Mouse (Mus musculus): ENCODE data around the gene Gigyf2. TPM values are rescaled to one million over a fixed set of nuclear protein-coding genes. Genes with fewer than 3 reads are reported as not detected.
"Not testable (repeated sequence)": the region's sequence is repeated elsewhere in the genome, so short reads cannot be mapped to it uniquely, and the experiment has no call there.

Gene Gigyf2
- polyA plus RNA-seq, 1 experiment from 2014 or later, result 59.2 TPM

DNA sequence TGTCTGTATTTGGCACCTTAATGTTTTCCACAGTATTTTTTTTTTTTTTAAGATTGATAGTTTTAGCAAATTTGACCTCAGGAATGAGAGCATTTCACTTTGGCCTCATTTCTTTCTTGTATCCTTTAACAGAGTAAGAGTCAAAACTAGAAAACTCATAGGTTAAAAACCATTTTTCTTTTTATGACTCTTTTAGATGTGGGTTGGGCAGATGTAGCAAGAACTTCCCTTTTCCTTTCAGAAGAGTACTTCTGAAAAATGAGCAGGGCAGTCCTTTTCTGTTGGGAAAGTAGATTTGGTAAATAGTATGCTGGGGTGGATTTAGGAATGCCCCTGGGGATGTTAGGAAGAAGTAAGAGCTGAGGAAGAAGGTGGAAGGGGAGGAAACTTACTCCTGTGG is 79.2 kb downstream of the Gigyf2 start:
- H3K9ac ChIP-seq, result no peak overlapping the region
- no peaks in the 10 kb centered on the region for H3K9me3 ChIP-seq
- H3K4me1 ChIP-seq, result no peaks in the 10 kb centered on the region
- H3K27me3 ChIP-seq, result no peaks in the 10 kb centered on the region
- H3K4me3 ChIP-seq (replicated peaks), result no peak overlapping the region
- ATAC-seq (ENCODE audit: low FRiP score), result no peak
- H3K4me2 ChIP-seq, result no peak overlapping the region
- H3K36me3 ChIP-seq (replicated peaks), result peaks cover 64% of the 10 kb centered on the region
- H3K27ac ChIP-seq, result no peak overlapping the region

DNA sequence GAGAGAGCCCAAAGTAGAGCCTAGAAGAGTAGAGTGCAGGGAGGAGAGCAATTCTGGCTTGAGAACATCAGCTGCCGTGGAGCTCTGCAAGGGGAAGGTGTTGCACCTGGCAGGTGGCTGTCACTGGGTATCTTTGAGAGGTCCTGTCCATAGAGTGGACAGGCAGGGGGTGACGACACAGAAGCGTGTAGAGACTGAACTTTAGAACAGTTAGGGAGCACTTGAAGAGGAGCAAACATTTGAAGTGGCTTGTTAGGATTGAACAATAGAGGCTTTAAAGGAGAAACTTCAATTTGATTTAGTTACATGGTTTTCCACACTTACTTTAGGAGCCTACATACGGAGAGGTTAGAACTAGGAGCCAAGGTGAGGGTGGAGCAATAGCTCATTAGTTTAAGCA is 82.6 kb downstream of the Gigyf2 start:
- no peak overlapping the region for H3K4me2 ChIP-seq
- no peaks in the 10 kb centered on the region for H3K4me1 ChIP-seq
- ATAC-seq (ENCODE audit: low FRiP score), result no peak
- H3K4me3 ChIP-seq (replicated peaks), result no peak overlapping the region
- no peaks in the 10 kb centered on the region for H3K9me3 ChIP-seq
- peaks cover 81% of the 10 kb centered on the region for H3K36me3 ChIP-seq (replicated peaks)
- no peak overlapping the region for H3K9ac ChIP-seq
- 89% methylated on average over 4 of the region's 4 CpGs for WGBS
- H3K27me3 ChIP-seq, result no peaks in the 10 kb centered on the region
- no peak overlapping the region for H3K27ac ChIP-seq

DNA sequence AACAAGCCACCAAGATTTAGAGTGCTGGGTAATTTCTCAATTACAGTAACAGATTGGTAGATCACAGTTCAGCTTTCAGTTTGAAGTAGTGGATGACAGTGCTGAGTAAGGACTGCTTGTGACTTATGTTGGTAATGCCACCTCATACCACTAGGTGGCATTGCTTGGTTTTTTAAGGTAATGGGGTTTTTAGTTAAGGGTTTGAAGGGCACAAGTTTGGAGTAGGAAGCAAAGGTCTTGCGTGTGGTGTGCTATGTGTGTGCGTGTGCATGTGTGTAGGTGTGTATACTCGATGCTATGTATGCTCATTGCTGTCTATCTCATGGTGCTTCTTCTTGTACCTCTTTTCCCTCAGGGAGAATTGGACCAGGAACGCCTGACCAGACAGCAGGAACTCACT is 91.9 kb downstream of the Gigyf2 start:
- Histone ChIP-seq H3K4me1 (no peaks in the 10 kb centered on the region), H3K36me3 (replicated peaks) (peaks cover 49% of the 10 kb centered on the region), H3K27ac (no peak overlapping the region), H3K27me3 (no peaks in the 10 kb centered on the region), H3K4me2 (no peak overlapping the region), H3K9ac (no peak overlapping the region), H3K9me3 (no peaks in the 10 kb centered on the region), H3K4me3 (replicated peaks) (no peak overlapping the region)
- 93% methylated on average over 4 of the region's 4 CpGs for WGBS
- ATAC-seq (ENCODE audit: low FRiP score), result no peak

DNA sequence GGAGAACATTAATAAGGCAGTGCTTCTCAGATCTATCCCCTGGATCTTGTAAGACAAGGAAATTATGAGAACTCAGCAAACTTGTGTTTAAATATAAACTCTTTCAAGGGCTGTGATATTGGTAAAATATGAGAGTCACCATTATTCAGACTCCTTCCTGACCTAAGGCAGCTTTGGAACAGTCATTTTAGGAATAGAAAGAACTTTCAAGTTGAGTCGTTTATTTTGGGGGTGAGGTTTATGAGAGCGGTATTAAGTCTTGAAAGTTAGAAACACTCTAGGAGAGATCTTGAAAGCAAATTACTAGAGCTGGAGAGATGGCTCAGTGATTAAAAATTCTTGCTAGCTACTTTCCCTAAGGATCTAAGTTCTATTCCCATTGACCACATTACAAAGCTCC is 108.3 kb downstream of the Gigyf2 start:
- H3K4me1 ChIP-seq, result no peaks in the 10 kb centered on the region
- no peak overlapping the region for H3K4me2 ChIP-seq
- peaks cover 66% of the 10 kb centered on the region for H3K36me3 ChIP-seq (replicated peaks)
- WGBS, result 93% methylated on average over 2 of the region's 2 CpGs
- H3K9ac ChIP-seq, result no peak overlapping the region
- no peak overlapping the region for H3K4me3 ChIP-seq (replicated peaks)
- no peaks in the 10 kb centered on the region for H3K27me3 ChIP-seq
- ATAC-seq (ENCODE audit: low FRiP score), result no peak
- no peaks in the 10 kb centered on the region for H3K9me3 ChIP-seq
- no peak overlapping the region for H3K27ac ChIP-seq

DNA sequence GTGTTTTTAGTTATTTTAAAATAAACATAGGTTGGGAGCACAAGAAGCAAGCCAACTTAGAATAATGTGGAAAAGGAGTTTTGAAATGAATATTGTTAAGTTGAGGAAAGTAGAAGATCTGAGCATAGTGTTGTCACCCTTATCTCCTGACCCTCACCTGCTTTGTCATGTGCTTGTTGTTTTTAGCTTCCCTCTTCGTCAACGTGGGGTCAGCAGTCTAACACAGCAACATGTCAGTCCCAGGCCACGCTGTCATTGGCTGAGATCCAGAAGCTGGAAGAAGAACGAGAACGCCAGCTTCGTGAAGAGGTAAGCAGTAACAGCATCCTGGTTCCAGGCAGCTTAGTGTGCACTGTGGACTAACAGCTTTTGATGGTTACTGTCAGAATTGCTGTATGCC is 109.8 kb downstream of the Gigyf2 start:
- Histone ChIP-seq H3K9ac (no peak overlapping the region), H3K4me2 (no peak overlapping the region), H3K27ac (no peak overlapping the region), H3K4me3 (replicated peaks) (no peak overlapping the region), H3K9me3 (no peaks in the 10 kb centered on the region), H3K36me3 (replicated peaks) (peaks cover 72% of the 10 kb centered on the region), H3K27me3 (no peaks in the 10 kb centered on the region), H3K4me1 (no peaks in the 10 kb centered on the region)
- no peak for ATAC-seq (ENCODE audit: low FRiP score)
- 91% methylated on average over 6 of the region's 6 CpGs for WGBS

DNA sequence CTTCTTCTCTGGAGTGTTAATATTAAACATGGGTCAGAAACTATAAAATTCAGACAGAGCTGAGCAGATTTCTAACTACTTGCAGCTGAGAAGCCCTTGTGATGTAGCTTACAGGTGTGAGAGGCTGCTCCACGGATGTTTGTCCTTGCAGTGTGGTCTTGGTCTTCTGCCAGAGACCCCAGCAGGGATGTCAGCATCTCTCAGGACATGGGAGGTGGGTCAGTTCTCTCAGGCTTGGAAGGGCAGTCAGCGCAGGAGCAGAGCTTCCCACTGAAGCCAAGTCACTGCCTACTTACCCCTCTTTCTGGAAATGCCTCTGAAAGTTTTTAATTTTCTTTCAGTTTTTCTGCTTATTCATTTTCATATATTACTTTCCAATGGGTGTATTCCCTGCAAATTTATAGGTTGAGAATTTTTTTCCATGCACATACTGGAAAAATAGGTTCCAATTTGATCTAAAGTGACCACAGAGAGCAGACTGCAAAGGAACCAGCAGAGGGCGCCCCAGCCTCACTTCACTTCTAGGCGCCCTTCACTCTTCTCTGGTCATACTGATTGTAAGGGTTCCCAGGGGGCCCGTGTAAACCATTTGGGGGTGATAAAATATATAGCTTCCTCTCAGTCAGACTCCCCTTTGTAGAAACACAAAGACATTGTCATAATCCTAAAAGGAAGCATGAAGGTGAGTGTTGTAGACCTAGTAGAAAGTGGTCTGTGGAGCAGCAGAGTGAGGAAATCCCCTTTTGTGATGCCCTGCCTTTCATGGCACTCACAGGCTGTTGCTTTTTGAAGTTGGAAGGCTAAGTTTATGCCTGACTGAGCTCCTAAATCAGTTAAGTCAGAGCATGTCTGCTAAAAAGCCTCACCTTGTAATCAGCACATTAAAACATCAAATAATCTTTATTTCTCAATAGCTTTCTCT is 120.6 kb downstream of the Gigyf2 start:
- 40% methylated on average over 5 of the region's 5 CpGs for WGBS
- Histone ChIP-seq H3K9ac (no peak overlapping the region), H3K27ac (no peak overlapping the region), H3K27me3 (no peaks in the 10 kb centered on the region), H3K4me1 (no peaks in the 10 kb centered on the region), H3K36me3 (replicated peaks) (peaks cover 77% of the 10 kb centered on the region), H3K4me3 (replicated peaks) (no peak overlapping the region), H3K4me2 (no peak overlapping the region), H3K9me3 (no peaks in the 10 kb centered on the region)
- no peak for ATAC-seq (ENCODE audit: low FRiP score)

DNA sequence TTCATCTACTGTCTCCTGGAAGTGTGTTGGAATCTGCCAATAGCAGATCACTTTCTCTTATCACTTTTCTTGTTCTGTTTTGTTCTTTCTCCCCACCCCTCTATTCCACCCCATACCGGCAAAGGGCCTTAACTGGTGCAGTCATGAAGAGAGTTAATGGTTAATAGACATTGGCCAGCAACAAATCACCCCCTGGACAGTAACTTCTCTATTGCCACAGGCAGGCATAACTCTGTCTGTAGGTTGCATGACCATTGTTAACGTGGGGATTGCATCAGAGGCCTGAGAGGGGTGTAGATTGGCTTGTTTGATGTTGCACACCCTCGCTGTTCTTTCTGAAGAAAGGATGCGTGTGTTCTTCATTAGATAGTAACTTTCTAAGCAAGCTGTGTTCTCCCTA is 122.6 kb downstream of the Gigyf2 start:
- Histone ChIP-seq H3K4me2 (no peak overlapping the region), H3K9me3 (no peaks in the 10 kb centered on the region), H3K36me3 (replicated peaks) (peaks cover 61% of the 10 kb centered on the region), H3K27me3 (no peaks in the 10 kb centered on the region), H3K27ac (no peak overlapping the region), H3K4me1 (no peaks in the 10 kb centered on the region), H3K9ac (no peak overlapping the region), H3K4me3 (replicated peaks) (no peak overlapping the region)
- ATAC-seq (ENCODE audit: low FRiP score), result no peak
- WGBS, result 92% methylated on average over 4 of the region's 4 CpGs

DNA sequence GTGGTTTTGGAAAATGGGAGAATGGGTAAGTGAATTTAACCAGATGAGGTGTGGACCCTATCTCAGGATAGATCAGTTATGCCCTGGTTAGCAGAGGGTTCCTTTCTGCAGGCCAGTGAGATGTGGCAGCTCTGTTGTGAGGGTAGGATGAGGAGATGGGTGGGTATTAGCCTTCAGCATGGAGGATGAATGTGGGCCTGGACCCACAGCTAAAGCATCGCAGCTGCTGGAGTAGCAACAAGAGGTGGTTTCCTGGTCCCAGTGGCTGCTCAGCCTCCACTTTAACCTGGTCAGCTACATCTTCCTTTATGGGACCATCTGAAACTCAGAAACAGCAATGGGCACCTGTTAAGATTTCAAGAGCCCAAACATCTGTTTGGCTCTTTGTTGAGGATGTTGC is 129.6 kb downstream of the Gigyf2 start:
- H3K9ac ChIP-seq, result no peak overlapping the region
- no peak overlapping the region for H3K4me2 ChIP-seq
- H3K27me3 ChIP-seq, result no peaks in the 10 kb centered on the region
- no peaks in the 10 kb centered on the region for H3K36me3 ChIP-seq (replicated peaks)
- no peak overlapping the region for H3K27ac ChIP-seq
- ATAC-seq (ENCODE audit: low FRiP score), result no peak
- H3K4me3 ChIP-seq (replicated peaks), result no peak overlapping the region
- 96% methylated on average over 1 of the region's 1 CpGs for WGBS
- no peaks in the 10 kb centered on the region for H3K4me1 ChIP-seq
- no peaks in the 10 kb centered on the region for H3K9me3 ChIP-seq

DNA sequence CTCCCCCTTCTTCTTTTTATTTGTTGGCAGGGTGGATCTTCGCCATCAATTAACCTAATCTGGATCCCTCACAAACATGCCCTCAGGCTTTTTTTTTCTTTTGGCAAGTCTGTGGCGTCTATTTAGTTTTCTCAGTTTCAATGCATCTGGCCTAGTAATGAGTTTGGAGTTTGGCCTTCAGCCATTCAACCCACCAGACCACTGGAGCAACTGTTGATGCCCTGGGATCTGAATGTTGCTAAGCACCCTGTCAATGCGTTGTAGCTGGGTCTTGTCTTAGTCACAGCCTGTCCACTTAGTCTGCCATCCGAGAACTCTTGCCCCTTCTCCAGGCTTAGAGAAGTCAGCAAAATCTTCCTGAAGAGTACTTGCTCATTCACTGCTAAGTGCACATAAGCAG is 131.2 kb downstream of the Gigyf2 start:
- H3K27me3 ChIP-seq, result no peaks in the 10 kb centered on the region
- no peak overlapping the region for H3K4me3 ChIP-seq (replicated peaks)
- no peaks in the 10 kb centered on the region for H3K4me1 ChIP-seq
- no peak for ATAC-seq (ENCODE audit: low FRiP score)
- H3K4me2 ChIP-seq, result no peak overlapping the region
- no peak overlapping the region for H3K9ac ChIP-seq
- H3K36me3 ChIP-seq (replicated peaks), result no peaks in the 10 kb centered on the region
- 87% methylated on average over 4 of the region's 4 CpGs for WGBS
- no peak overlapping the region for H3K27ac ChIP-seq
- no peaks in the 10 kb centered on the region for H3K9me3 ChIP-seq

DNA sequence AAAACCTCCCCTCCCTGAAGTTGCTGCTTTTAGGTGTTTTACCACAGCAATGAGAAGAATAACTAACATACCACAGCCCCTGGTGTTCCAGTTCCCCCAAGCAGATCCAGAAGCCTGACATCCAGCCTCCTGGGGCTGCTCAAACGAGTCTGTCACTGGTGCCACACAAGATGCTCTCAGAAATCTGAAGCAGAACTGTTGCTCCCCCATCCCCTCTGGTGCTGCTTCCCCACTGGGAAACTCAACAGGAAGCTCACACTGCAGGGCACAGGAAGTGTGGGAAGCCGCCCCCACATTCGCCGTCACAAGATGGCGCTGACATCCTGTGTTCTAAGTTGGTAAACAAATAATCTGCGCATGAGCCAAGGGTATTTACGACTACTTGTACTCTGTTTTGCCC is 133.1 kb downstream of the Gigyf2 start:
- not testable (repeated sequence) for H3K36me3 ChIP-seq (replicated peaks); H3K4me2 ChIP-seq; ATAC-seq (ENCODE audit: low FRiP score); H3K9me3 ChIP-seq; H3K4me1 ChIP-seq; H3K27me3 ChIP-seq; H3K4me3 ChIP-seq (replicated peaks); H3K9ac ChIP-seq; H3K27ac ChIP-seq
- WGBS, result 88% methylated on average over 7 of the region's 7 CpGs

DNA sequence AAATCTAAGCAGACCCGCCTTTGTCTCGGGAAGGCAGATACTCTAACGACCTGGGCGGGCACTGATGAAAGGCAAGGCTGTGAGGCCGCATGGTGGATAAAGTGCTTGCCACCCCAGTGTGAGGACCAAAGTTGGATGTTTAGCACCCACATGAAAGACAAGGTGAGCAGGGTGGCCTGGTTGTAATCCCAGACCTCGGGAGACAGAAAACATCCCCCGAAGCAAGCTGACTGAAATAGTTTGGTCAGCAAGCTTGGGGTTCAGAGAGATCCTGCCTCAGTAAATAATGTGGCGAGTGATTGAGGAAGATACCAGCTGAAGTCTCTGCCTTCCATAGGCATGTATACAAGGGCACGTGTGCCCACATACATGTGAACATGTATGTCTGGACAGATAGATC is 140.7 kb downstream of the Gigyf2 start:
- 78% methylated on average over 9 of the region's 9 CpGs for WGBS
- Histone ChIP-seq H3K9me3 (no peaks in the 10 kb centered on the region), H3K27me3 (no peaks in the 10 kb centered on the region; the same call in 1 of the 2 replicates), H3K27ac (no peak overlapping the region), H3K4me3 (replicated peaks) (no peak overlapping the region), H3K4me1 (no peaks in the 10 kb centered on the region), H3K36me3 (replicated peaks) (no peaks in the 10 kb centered on the region), H3K9ac (no peak overlapping the region), H3K4me2 (no peak overlapping the region)
- no peak for ATAC-seq (ENCODE audit: low FRiP score)

DNA sequence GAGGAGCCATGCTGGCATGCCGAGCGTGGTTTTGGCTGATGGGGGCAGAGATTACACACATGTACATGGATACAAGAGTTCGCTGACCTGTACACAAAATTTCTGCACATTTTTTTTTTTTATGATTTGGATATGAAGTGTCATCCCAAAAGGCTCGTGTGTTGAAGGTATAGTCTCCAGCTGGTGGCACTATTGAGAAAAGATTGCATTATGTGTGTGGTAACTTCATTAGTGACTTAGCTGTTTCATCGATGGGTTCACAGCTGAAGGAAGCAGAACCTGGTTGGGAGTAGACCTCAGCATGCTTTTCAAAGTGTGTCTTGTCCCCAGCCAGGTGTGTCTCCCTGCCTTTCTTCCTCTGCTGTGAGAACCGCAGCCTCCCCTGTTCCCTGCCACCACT is 141.5 kb downstream of the Gigyf2 start:
- 79% methylated on average over 6 of the region's 6 CpGs for WGBS
- no peak overlapping the region for H3K4me2 ChIP-seq
- ATAC-seq (ENCODE audit: low FRiP score), result no peak

DNA sequence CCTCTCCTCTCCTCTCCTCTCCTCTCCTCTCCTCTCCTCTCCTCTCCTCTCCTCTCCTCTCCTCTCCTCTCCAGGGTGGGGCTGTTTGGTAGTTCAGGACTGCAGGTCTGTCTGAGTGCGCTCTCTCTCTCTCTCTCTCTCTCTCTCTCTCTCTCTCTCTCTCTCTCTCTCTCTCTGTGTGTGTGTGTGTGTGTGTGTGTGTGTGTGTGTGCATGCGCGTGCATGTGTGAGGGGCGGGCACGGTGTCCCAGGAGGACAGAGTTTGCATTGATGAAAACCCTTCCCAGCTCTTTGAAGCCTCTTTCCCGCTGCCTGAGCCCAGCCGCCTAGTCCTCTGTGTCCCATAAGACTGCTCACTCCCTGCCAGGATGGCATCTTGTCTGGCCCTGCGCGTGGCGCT is 143.2 kb downstream of the Gigyf2 start, which contains the start of gene Snorc:
Gene Snorc (plus strand): TSS at position 301 of the 400 bp plus-strand sequence.
- not testable (repeated sequence) for H3K4me1 ChIP-seq; H3K9me3 ChIP-seq; H3K4me2 ChIP-seq; H3K36me3 ChIP-seq (replicated peaks); H3K9ac ChIP-seq; H3K4me3 ChIP-seq (replicated peaks); H3K27ac ChIP-seq; ATAC-seq (ENCODE audit: low FRiP score)
- 18% methylated on average over 9 of the region's 10 CpGs for WGBS
- H3K27me3 ChIP-seq, result peaks cover 11% of the 10 kb centered on the region

More for the DNA sequence above, 141.5 kb downstream of the Gigyf2 start:
- no peak overlapping the region for H3K27ac ChIP-seq
- no peak overlapping the region for H3K9ac ChIP-seq
- no peaks in the 10 kb centered on the region for H3K36me3 ChIP-seq (replicated peaks)
- no peaks in the 10 kb centered on the region; the same call in 1 of the 2 replicates for H3K27me3 ChIP-seq
- no peaks in the 10 kb centered on the region for H3K9me3 ChIP-seq
- H3K4me1 ChIP-seq, result no peaks in the 10 kb centered on the region
- no peak overlapping the region for H3K4me3 ChIP-seq (replicated peaks)

Data from forebrain, embryonic 12.5 days (tissue).